Mouse (Mus musculus) adrenal gland, adult 18-20 months (tissue): ENCODE results near the gene Nalcn. TPM values are rescaled to one million over a fixed set of nuclear protein-coding genes. Genes with fewer than 3 reads are reported as not detected.

Experiments used
- DNase-seq, 2 experiments: peaks; one replicate each; pipeline ENCODE4 v3.0.0; 2021 to 2022; ENCODE audit warnings: low spot score in 2 of 2
- total RNA-seq, 2 experiments: library from RNA; stranded (reverse); gene quantifications; 1 replicate in 1 of 2; 2 replicates in 1 of 2; pipeline ENCODE4 v1.2.3; 2021

Gene Nalcn
- total RNA-seq, 2 experiments from 2014 or later = 6.5 to 7.2 TPM

DNA sequence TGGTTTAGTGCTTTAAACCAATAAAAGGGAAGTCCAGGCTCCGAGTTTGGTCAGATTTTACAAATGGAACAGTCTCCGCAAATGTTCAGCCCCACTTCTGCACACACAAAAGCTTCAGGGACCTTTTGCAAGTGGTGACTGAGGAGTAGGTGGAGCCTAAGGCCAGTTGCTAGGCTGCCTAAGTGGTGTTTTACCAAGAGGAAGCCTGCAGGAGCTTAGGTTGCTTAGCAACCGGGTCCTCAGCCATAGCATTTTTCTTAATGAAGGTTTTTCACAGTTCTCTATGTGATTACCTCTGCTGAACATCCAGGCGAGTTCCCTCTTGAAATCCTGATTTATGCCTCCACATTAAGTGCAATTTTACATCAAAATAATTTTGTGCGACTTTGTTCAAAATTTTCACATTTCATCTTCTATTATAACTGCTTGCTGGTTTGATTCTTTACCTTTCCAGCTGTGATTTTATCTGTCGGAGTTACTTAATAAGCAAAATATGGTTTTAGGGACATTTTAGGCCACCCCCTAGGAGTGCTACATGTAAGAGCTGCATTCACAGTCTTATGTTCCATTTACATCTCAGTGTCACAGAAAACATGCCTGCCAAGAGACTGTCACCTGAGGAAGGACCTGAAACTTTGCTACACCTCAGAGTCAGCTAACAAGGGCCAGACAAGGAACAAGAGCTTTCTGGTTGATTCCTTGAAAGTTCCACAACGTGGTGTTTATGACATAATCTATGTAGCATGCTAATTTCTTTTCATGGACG lies 113.4 kb downstream of the Nalcn start:
- no peak for DNase-seq

DNA sequence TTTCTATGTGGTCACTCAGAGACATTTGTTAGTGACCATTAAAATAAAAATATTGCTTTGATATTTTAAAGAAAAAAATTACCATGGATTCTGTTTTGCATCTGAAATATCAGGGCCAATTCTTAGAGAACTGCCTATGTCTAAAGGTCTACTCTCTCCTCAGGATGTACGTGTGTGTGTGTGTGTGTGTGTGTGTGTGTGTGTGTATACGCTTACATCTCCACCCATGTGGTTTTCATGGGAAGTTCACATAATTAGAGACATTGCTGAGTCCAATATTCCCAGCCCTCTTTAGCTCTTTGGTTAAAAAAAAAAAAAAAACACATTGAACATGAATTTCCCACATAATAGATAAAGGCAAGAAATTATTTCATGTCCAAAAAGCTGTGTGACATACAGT lies 114.0 kb downstream of the Nalcn start:
- no peak for DNase-seq

DNA sequence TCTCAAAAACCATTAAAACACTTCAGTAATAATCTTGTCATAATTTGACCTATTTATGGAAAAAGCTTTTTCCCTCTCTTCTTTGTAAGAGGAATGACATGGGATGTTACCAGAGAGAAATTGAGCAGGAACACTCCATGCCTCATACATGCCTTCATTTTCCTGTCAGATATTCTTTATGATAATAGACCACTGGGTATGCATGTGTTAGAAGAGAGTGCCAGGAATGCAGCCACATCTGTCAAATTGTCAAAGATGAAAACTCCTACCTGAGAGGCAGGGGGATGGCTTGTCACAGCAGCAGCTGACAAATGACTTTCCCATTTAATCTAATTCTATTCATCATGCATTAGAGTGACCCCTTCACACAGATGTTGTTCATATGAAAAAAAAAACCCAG lies 131.4 kb downstream of the Nalcn start:
- no peak for DNase-seq

DNA sequence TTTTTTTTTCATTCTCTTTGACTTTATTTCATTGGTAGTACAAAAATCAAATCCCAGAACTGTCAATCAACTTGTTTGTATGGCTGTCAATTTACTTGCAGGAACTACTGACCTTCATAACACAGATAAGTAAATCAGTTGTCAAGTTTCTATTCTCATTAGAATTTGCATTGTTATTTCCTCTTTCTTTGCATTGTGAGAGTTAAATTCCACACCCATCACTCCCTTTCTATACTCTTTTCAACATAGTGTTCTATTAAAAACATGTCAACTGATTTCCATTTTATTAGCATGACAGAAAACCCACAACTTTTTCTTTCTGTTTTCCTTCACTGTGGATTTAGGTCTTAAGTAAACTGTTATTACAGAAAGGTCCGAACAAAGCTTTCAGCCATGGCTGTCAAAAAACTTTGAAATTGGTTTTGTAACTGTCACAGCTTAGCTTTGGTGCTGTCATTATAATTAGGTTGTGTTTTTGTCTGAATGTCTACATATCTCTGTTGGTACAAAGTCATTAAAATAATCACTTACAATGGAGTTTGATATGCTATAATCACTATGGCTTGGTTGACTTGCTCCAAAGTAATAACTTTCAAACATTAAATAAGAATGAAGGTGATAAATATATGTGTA lies 138.3 kb downstream of the Nalcn start:
- DNase-seq = no peak

DNA sequence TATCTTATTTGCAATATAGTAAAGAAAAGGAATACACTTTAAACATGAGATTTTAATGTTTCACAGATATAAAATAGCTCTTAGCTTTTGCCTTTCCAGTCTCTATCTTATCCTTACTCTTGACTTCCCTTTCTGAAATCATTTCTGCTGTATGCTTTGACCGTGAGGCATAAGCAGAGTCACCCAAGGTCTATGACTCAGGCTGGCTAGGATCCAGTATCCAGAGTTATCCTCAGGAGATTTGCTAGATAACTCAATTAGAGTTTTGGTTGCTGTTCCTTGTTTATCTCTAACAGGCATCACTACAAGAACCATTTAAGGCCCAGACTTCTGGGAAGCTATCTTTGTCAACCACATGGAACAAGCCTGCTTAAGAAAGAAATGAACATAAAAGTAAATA lies 164.9 kb downstream of the Nalcn start:
- DNase-seq = peak in 1 of 2 experiments; percentile 54

DNA sequence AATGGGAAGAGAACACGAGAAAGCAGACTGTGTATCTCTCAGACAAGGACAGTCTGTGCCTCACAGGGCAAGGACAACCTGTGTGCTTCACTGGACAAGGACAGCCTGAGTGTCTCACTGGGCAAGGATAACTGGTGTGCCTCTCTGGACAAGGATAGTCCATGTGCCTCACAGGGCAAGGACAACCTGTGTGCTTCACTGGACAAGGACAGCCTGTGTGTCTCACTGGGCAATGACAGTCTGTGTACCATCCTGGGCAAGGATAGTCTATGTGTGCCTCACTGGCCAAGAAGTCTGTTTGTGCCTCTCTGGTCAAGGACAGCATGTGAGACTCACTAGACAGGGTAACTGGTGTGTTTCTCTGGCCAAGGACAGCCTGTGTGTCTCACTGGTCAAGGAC lies 180.9 kb downstream of the Nalcn start:
- peak in 1 of 2 experiments; percentile 29 for DNase-seq

DNA sequence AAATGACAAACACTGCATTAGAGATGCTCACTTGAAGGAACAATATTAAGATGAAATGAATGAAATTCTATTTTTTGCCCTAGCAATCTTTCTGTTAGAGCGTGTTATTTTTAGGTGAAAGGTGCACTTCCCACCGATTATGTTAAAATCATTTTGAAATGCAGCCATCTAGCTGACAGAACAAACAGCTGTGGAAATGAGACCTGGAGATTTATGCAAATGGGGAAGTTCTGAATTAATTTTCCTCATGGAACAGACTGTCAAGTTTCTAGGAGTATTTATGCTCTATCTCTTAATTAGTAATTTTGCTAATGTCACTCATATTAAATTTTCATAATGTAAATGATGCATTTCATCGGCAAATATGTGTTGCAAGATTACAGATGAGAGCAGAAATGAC lies 191.4 kb downstream of the Nalcn start:
- DNase-seq = no peak

DNA sequence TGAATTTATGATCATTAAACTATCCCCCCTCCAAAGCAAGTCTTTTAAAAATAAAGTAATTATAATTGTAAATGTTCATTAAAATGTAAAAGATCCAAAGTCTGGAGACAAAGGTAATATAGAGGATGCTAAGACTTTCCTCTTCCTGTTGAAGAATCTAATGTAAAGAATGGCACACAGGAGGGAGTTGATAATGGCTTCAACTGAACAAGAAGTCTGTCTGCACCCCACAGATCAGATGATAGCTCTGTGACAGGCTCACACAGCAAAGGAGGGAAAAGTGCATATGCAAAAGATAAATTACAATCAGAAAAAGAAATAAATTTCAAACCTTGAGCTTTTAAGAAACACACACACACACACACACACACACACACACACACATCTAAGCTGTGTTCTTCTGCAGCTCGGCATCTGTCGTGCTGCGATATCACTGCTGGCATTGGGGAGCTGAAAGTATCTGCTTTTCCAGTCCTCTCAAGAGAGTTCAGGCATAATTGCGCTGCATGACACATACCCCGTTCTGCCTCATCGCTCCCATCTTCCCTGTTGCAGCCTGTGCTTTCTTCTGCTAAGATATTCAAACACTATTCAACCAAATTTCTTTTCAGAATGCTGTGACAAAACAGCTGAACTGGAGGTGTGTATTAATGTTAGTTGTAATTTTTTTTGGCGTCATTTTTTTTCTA lies 250.6 kb downstream of the Nalcn start:
- DNase-seq = no peak

DNA sequence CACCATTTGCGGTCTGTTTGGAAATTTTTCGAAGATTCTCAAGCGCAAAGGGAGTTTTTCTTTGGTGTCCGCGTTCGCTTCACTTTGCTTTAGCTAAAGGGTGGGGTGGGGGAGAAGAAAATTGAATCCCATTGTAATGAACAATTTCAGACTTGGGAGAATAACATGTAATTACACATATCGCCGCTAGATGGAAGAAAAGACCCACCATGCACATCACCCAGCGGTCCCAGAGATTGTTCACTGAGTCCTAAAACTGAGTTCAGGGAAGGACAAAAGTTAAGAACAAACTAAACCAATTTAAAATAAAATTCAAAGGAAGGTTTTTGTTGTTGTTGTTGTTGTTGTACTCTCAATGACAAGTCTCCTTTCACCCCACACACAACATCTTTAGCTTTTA lies 255.4 kb downstream of the Nalcn start:
- no peak for DNase-seq

DNA sequence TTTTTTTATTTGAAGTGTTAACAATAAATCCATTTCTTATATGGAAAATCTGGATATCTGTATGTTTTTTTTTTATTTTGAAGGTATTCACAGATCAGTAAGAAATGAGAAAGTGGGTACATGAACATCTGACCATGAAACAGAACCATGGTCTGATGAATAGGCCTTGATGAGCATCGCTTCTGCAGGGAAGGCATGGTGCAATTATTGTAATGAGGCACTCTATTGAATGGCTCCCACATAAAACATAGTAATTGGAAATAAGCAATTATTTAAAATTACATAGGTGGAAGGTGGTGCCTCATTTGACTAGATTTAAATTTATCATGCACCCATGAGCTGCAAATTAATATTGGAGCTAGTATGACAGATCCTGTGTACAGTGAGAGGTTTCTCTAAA lies 267.3 kb downstream of the Nalcn start:
- no peak for DNase-seq

DNA sequence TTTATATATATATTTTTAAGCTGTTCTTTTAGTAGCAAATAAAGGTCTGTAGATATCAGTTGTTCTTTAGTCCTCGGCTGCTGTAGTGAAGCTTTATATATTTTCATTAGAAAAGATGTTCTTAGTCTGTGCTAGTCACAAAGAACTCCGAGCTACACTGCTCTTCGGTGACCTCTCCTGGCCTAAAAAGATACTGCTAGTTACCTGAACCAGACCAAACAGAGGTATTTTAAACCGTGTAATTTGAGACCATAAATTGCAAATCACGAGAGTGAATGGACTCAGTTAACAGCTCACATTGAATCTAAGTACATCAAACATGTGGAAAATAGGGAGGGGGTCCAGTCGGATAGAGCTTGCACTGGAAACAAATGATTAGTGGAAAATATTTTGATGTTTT lies 274.0 kb downstream of the Nalcn start:
- DNase-seq = no peak

DNA sequence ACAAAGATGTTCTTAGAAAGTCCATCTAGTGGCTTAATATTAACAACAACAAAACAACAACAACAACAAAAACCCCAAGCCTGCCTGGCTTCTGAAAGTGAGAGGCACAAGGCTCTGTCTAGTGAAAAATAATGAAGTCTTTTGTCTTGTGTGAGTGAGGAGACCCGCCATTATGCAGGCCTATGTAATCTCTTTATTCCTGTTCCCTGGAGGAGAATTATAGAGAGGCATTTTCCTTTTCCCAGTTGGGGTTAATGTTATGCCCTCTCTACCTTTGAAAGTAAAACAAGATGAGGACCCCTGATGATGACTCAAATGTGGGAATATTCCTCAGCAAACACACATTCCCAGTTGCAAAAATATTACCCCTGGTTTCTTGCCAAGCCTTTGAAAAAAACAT lies 295.1 kb downstream of the Nalcn start:
- no peak for DNase-seq

DNA sequence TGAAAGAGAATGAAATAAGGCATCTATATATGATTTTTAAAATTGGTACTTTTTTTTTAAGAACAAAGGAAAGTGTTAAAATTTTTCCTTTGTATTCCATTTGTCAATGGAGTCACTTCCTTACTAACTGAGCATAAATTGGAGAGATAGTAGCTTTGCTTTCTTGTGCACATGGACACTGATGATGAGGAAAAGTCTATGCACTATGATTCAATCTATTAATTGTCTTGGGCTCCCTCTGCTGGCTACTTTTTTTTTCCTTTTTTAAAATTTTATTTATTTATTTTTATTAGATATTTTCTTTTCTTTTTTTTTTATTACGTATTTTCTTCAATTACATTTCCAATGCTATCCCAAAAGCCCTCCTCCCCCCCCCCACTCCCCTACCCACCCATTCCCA lies 312.6 kb downstream of the Nalcn start:
- no peak for DNase-seq

DNA sequence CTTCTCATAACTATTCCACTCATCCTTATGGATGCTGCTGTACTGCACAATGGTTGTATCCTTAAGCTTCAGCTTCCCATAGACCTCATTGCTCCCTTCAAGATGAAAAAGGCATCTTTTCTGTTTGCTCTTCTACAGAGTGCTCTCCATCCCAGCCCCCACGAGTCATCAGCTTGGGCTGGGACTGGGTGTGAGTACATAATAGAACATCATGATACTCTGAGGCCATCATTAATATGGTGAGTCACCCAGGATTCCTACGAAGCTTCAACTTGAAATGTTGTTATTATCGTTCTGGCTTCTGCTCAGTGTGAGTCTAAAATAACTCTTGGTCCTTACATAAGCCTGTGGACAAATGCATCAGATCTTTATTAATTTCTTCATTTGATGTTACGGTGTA lies 314.6 kb downstream of the Nalcn start:
- DNase-seq = no peak

DNA sequence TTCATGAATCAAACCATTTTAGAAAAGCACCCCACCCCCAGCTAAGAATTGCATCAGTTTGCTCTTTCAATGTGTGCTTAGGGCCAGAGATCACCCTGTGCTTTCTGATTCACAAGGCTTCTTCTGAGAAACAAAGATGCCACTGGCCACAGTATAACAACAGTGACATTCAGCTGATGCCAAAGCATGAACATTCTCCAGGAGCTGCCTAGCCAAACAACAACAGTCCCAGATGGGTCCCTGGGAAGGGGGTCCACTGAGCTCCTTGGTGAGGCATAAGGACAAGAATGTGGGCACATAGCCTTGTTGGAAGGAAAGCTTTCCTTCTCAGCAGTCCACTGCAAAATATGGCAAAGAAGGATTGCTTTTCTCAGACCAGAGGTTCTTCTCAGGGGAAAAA lies 330.9 kb downstream of the Nalcn start:
- no peak for DNase-seq

DNA sequence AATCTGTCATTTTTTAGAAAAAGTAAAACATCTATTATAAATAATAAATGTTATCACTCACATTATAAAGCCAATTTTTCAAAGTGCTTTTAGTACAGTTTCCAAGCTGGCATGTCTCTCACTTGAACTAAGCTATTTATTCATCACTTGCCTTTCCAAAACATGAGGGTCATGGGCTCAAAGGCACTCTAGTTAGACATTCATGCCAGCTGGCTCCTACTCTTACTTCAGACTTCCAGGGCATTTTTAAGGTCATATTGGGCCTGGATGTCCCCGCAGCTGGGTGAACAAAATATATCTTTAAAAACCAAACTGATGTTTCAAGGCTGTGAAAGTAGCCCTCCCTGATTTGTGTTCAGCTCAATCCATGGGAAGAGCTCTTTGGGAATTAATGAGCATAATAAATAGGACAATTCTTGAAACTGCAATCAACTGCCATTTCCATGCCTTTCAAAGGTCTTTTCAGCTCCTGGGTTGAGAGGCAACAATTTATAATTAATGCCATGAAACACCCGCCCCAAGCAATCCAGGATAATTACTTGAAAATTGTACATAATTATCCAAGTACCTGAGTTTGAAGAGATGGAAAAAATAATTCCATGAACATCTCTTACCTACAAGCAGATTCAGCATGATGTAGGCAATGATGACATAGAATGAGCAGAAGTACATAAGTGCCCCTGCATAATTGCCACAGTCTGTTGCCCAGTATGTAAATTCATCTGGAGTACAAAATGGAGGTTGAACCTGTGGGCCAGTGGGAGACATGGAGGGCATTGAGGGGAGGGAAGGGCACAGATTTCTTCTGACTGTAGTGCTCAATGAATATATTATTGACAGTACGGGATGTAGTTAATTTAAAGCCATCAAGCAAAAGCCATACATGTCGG lies 335.6 kb downstream of the Nalcn start:
- no peak for DNase-seq

DNA sequence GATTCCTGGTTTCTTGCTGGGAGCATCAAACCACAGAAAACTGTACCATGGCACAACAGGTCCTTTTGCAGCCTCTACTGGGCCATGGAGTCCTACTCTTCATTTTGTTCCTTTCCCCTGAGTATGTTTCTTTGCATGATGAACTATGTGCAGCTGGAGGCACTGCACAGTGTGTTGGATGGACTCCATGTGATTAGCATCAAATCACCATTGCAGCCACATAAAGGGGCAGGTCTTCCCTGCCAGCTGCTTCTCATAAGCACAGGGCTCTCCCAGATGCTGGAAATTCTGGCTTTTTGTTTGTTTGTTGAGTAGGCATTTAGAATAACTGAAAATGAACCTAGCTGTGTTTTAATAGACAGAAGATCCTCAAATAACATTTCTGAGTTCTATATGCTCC lies 344.8 kb downstream of the Nalcn start:
- DNase-seq = no peak

DNA sequence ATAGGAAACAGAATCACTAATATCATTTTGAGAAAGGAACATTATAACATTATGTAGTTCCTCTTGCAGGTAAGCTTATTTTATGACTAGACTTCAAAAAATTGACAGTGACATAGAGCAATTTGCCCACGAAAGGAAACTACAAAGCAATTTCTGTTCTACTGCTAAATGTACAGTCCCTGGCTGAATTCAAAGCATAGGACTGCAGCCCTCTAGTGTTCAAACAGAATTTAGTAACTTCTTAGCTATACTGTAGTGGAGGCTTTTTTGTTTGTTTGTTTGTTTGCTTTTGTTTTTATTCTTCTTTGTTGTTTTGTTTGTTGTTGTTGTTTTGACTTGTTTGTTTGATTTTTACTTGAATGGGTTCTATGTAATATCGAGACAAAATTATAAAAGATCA lies 354.8 kb downstream of the Nalcn start:
- no peak for DNase-seq

DNA sequence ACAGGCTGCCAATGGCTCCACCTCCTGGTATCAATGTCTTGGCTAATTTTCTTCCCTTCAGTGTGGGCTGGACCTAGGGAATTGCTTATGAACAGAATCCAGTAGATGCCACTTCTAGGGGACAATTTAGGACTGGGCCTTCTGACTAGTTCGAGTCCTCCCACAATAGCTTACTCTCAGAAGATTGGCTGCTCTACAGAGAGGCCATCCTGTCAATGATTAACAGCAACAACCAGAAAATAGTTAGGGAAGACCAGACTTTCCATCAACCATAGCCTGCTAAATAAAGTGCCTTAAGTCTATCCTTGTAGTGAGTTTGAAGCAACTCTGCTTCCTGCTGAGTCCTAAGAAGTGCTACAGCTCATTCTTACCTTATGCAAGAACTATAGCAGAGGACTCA lies 386.2 kb downstream of the Nalcn start:
- DNase-seq = no peak

DNA sequence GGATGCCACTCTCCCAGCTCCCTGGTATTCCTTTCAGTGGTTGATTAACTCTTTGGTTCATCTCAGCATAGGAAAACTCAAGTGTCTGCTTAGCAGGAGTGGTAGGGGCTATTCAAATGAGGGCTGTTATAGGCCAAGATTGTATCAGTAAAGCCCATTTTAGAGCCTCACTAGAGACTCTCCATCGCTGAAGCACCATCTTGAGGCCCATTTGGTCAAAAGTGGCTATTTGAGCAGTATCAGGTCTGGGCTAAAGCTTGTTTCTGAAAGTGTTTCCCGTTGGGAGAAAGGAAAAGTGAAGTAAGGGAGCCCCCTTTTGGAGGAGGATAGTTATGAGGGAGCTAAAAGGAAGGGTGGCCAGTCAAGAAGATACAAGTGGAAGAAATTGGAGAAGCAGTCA lies 387.0 kb downstream of the Nalcn start:
- peak in 1 of 2 experiments; percentile 1 for DNase-seq

DNA sequence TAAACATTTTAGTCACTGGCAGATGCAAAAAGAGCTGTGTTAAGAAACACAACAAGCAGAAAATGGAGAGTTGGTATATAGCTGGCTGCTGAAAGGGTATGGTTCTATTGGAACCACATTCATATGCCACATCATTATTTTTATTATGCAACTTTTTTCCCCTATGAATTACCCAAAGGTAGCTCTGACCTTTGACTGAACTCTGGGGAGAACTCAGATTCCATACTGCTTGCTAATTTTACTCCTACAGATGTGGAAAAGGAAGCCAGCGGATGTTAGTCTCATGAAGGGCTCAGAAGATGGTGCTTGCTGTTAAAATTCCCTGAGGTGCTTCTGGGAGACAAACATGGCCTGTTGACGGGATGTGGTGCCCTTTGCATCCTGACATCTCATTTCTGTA lies 389.9 kb downstream of the Nalcn start:
- DNase-seq = no peak
